Mouse (Mus musculus): ENCODE measurements around the gene Nxf3.
"Not testable (repeated sequence)": the region's sequence is repeated elsewhere in the genome, so short reads cannot be mapped to it uniquely, and the experiment has no call there.

DNA sequence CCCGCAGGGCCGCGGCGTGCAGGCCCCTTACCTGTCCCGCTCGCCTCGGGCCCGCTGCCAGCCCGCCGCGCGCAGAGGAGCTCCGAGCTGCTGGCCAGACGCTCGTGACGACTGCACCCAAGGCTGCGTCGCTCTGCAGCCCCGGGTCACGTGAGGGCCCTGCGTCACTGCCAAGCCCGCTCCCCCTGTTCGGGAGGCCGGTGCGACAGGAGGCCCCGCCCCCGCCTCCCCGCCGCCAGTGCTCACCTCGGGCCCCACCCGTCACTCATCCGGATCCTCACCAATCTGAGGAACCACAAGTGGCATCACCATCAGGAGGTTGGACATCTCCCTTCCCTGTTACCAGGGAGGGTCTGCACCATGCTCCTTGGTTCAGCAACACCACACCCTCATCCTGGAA lies 17.0 kb downstream of the Nxf3 start, which contains the start of gene Bex2:
- TF ChIP-seq CTCF, EP300 (IDR thresholded peaks at IDR 0.05; ENCODE audit: low read depth): not testable (repeated sequence)

All from heart, postnatal 0 days (tissue).